Mouse (Mus musculus) ovary, adult 2 months (tissue): ENCODE results near the gene Irak1bp1. TPM values are rescaled to one million over a fixed set of nuclear protein-coding genes. Genes with fewer than 3 reads are reported as not detected.

Experiments
- polyA plus RNA-seq: library from polyadenylated mRNA; depleted of rRNA; stranded (reverse); fragments of >200 nt; gene quantifications from 2 replicates; pipeline ENCODE4 v1.2.3, GENCODE M21; 2012; rRNA removed

Irak1bp1 gene
- 22.4 and 31.8 TPM in 2 replicates for polyA plus RNA-seq

GRCm38 (mm10) chr9:82829007-82829689, at the start of gene Irak1bp1:
Irak1bp1 (plus strand) TSS chr9:82829540.

Other genes starting within 250 kb of the Irak1bp1 start
- 4.9 and 5.4 TPM in 2 replicates for gene Phip, start 146.0 kb downstream of the Irak1bp1 start, polyA plus RNA-seq